Mouse (Mus musculus) MEL (cell line): ENCODE results near the gene Atp23. TPM values are rescaled to one million over a fixed set of nuclear protein-coding genes. Genes with fewer than 3 reads are reported as not detected.
A peak's percentile ranks its signal among the peaks of the same experiment; 100 is the strongest.

ENCODE experiments used
- DNase-seq: peaks from one replicate; pipeline ENCODE4 v3.0.0; 2011; ENCODE audit warnings: low read depth, low spot score
- H3K27ac ChIP-seq: 2 replicates; pipeline ENCODE4 v1.5.1; 2012; ENCODE audit warnings: low read depth, mild to moderate bottlenecking, control low read depth, low read length, moderate library complexity; ENCODE audit not compliant: control insufficient read depth
- H3K27me3 ChIP-seq, 2 experiments: fragments of 150-350 bp in 1 of 2; sonication (generic) in 1 of 2; 2 replicates each; pipeline ENCODE4 v1.6.1; 2012; ENCODE audit warnings: low read length in 2 of 2, mild to moderate bottlenecking in 2 of 2, improper control_type of control experiment in 1 of 2, moderate library complexity in 1 of 2; ENCODE audit not compliant: insufficient read depth in 2 of 2, control insufficient read depth in 1 of 2
- H3K36me3 ChIP-seq, 2 experiments: 2 replicates each; pipeline ENCODE4 v1.6.1; 2012 to 2014; ENCODE audit warnings: low read length in 2 of 2, improper control_type of control experiment in 1 of 2, inconsistent platforms in 1 of 2, mild to moderate bottlenecking in 1 of 2; ENCODE audit not compliant: insufficient read depth in 2 of 2, control insufficient read depth in 1 of 2
- H3K4me1 ChIP-seq, 2 experiments: fragments of 150-350 bp in 1 of 2; sonication (generic) in 1 of 2; 2 replicates each; pipeline ENCODE4 v1.6.1; 2012; ENCODE audit warnings: low read length in 2 of 2, improper control_type of control experiment in 1 of 2, mild to moderate bottlenecking in 1 of 2; ENCODE audit not compliant: insufficient read depth in 2 of 2, control insufficient read depth in 1 of 2
- H3K4me3 ChIP-seq, 2 experiments: fragments of 150-350 bp in 1 of 2; sonication (generic) in 1 of 2; 2 replicates each; pipeline ENCODE4 v1.5.1; 2012; ENCODE audit warnings: low read depth in 2 of 2, low read length in 2 of 2, mild to moderate bottlenecking in 2 of 2, moderate library complexity in 2 of 2, control low read depth in 1 of 2, improper control_type of control experiment in 1 of 2; ENCODE audit not compliant: control insufficient read depth in 1 of 2, insufficient read depth in 1 of 2
- H3K79me2 ChIP-seq: 2 replicates; pipeline ENCODE4 v1.6.1; 2012; ENCODE audit warnings: mild to moderate bottlenecking, low read length, moderate library complexity; ENCODE audit not compliant: control insufficient read depth, poor library complexity, insufficient read depth
- H3K9ac ChIP-seq: 2 replicates; pipeline ENCODE4 v1.6.1; 2012; ENCODE audit warnings: low read depth, mild to moderate bottlenecking, control low read depth, low read length, moderate library complexity; ENCODE audit not compliant: control insufficient read depth, poor library complexity, severe bottlenecking
- H3K9me3 ChIP-seq: fragments of 150-350 bp; sonication (generic); replicated peaks from 2 replicates; pipeline ENCODE4 v1.6.1; 2012; ENCODE audit warnings: mild to moderate bottlenecking, low read length, improper control_type of control experiment, moderate library complexity; ENCODE audit not compliant: insufficient read depth
- BHLHE40 ChIP-seq: IDR thresholded peaks from 2 replicates; pipeline ENCODE4 v1.6.1; 2012; ENCODE audit warnings: low read depth, mild to moderate bottlenecking, inconsistent platforms, low read length, improper control_type of control experiment, borderline replicate concordance
- CHD1 ChIP-seq: IDR thresholded peaks from 2 replicates; pipeline ENCODE4 v1.6.1; 2012; ENCODE audit warnings: low read depth, mild to moderate bottlenecking, inconsistent platforms, low read length, improper control_type of control experiment
- CHD2 ChIP-seq: IDR thresholded peaks from 2 replicates; pipeline ENCODE4 v1.6.1; 2011; ENCODE audit warnings: low read length, improper control_type of control experiment
- CTCF ChIP-seq, 3 experiments: IDR thresholded peaks in 2 of 3; conservative IDR thresholded peaks in 1 of 3; 2 replicates each; pipeline ENCODE4 v1.5.1; 2011 to 2012; ENCODE audit warnings: low read length in 3 of 3, low read depth in 2 of 3, mild to moderate bottlenecking in 2 of 3, improper control_type of control experiment in 1 of 3, inconsistent platforms in 1 of 3, mixed read lengths in 1 of 3, moderate library complexity in 1 of 3; ENCODE audit not compliant: control insufficient read depth in 1 of 3, insufficient read depth in 1 of 3, poor library complexity in 1 of 3, severe bottlenecking in 1 of 3
- E2F4 ChIP-seq: IDR thresholded peaks from 2 replicates; pipeline ENCODE4 v1.6.1; 2011; ENCODE audit warnings: low read depth, low read length, improper control_type of control experiment, borderline replicate concordance
- ELF1 ChIP-seq: IDR thresholded peaks from 2 replicates; pipeline ENCODE4 v1.6.1; 2014; ENCODE audit warnings: low read depth, mild to moderate bottlenecking, inconsistent platforms, low read length, improper control_type of control experiment, moderate library complexity
- EP300 ChIP-seq, 2 experiments: IDR thresholded peaks; 2 replicates each; pipeline ENCODE4 v1.6.1; 2011; ENCODE audit warnings: improper control_type of control experiment in 2 of 2, low read length in 2 of 2, low read depth in 1 of 2, mild to moderate bottlenecking in 1 of 2
- ETS1 ChIP-seq: IDR thresholded peaks from 2 replicates; pipeline ENCODE4 v1.6.1; 2012; ENCODE audit warnings: low read depth, mild to moderate bottlenecking, inconsistent platforms, low read length, improper control_type of control experiment, moderate library complexity
- GABPA ChIP-seq: IDR thresholded peaks from 2 replicates; pipeline ENCODE4 v1.6.1; 2012; ENCODE audit warnings: low read depth, mild to moderate bottlenecking, inconsistent platforms, low read length, improper control_type of control experiment, moderate library complexity
- GATA1 ChIP-seq: IDR thresholded peaks from 2 replicates; pipeline ENCODE4 v1.6.1; 2011; ENCODE audit warnings: low read depth, low read length, improper control_type of control experiment
- JUND ChIP-seq: IDR thresholded peaks from 2 replicates; pipeline ENCODE4 v1.6.1; 2011; ENCODE audit warnings: low read depth, mild to moderate bottlenecking, improper control_type of control experiment, low read length
- KAT2A ChIP-seq: conservative IDR thresholded peaks from 2 replicates; pipeline ENCODE4 v1.6.1; 2012; ENCODE audit warnings: low read depth, low read length, improper control_type of control experiment, inconsistent platforms
- MAFK ChIP-seq: IDR thresholded peaks from 2 replicates; pipeline ENCODE4 v1.6.1; 2011; ENCODE audit warnings: low read depth, mild to moderate bottlenecking, low read length, improper control_type of control experiment, borderline replicate concordance
- MAX ChIP-seq: IDR thresholded peaks from 2 replicates; pipeline ENCODE4 v1.6.1; 2011; ENCODE audit warnings: low read length, improper control_type of control experiment
- MAZ ChIP-seq: IDR thresholded peaks from 2 replicates; pipeline ENCODE4 v1.6.1; 2012; ENCODE audit warnings: low read depth, mild to moderate bottlenecking, inconsistent platforms, low read length, improper control_type of control experiment
- MYB ChIP-seq: IDR thresholded peaks from 2 replicates; pipeline ENCODE4 v1.6.1; 2011; ENCODE audit warnings: mild to moderate bottlenecking, low read depth, low read length, improper control_type of control experiment
- MYC ChIP-seq: IDR thresholded peaks from 2 replicates; pipeline ENCODE4 v1.6.1; 2011; ENCODE audit warnings: low read depth, mild to moderate bottlenecking, low read length, improper control_type of control experiment, moderate library complexity
- NRF1 ChIP-seq: IDR thresholded peaks from 2 replicates; pipeline ENCODE4 v1.6.1; 2014; ENCODE audit warnings: low read depth, mild to moderate bottlenecking, inconsistent platforms, low read length, improper control_type of control experiment, moderate library complexity; ENCODE audit not compliant: poor library complexity, insufficient read depth, severe bottlenecking
- POLR2A ChIP-seq, 2 experiments: IDR thresholded peaks; 2 replicates each; pipeline ENCODE4 v1.6.1; 2011 to 2012; ENCODE audit warnings: low read length in 2 of 2, mild to moderate bottlenecking in 2 of 2, control low read depth in 1 of 2, improper control_type of control experiment in 1 of 2, low read depth in 1 of 2, moderate library complexity in 1 of 2; ENCODE audit not compliant: control insufficient read depth in 1 of 2, insufficient read depth in 1 of 2, poor library complexity in 1 of 2
- POLR2AphosphoS2 ChIP-seq: IDR thresholded peaks from 2 replicates; pipeline ENCODE4 v1.6.1; 2011; ENCODE audit warnings: low read length, improper control_type of control experiment
- POLR2AphosphoS5 ChIP-seq: IDR thresholded peaks from 2 replicates; pipeline ENCODE4 v1.6.1; 2012; ENCODE audit warnings: low read depth, borderline replicate concordance, mild to moderate bottlenecking, inconsistent platforms, low read length, moderate library complexity, mixed read lengths
- RAD21 ChIP-seq: IDR thresholded peaks from 2 replicates; pipeline ENCODE4 v1.6.1; 2011; ENCODE audit warnings: mild to moderate bottlenecking, low read depth, low read length, improper control_type of control experiment
- RCOR1 ChIP-seq: IDR thresholded peaks from 2 replicates; pipeline ENCODE4 v1.6.1; 2012; ENCODE audit warnings: low read depth, mild to moderate bottlenecking, inconsistent platforms, low read length, improper control_type of control experiment
- SIN3A ChIP-seq: IDR thresholded peaks from 2 replicates; pipeline ENCODE4 v1.6.1; 2012; ENCODE audit warnings: low read length, improper control_type of control experiment, inconsistent platforms
- SMC3 ChIP-seq: IDR thresholded peaks from 2 replicates; pipeline ENCODE4 v1.6.1; 2011; ENCODE audit warnings: low read depth, low read length, improper control_type of control experiment
- TAL1 ChIP-seq: IDR thresholded peaks from 2 replicates; pipeline ENCODE4 v1.6.1; 2012; ENCODE audit warnings: mild to moderate bottlenecking, inconsistent platforms, low read length, moderate library complexity, mixed read lengths
- TBP ChIP-seq: IDR thresholded peaks from 2 replicates; pipeline ENCODE4 v1.8.0; 2011; ENCODE audit warnings: low read depth, low read length, improper control_type of control experiment
- TCF12 ChIP-seq: IDR thresholded peaks from 2 replicates; pipeline ENCODE4 v1.6.1; 2014; ENCODE audit warnings: low read depth, mild to moderate bottlenecking, inconsistent platforms, low read length, improper control_type of control experiment, moderate library complexity
- UBTF ChIP-seq: IDR thresholded peaks from 2 replicates; pipeline ENCODE4 v1.6.1; 2012; ENCODE audit warnings: low read depth, mild to moderate bottlenecking, inconsistent platforms, low read length, improper control_type of control experiment, moderate library complexity, borderline replicate concordance; ENCODE audit not compliant: insufficient read depth
- USF1 ChIP-seq: IDR thresholded peaks from 2 replicates; pipeline ENCODE4 v1.6.1; 2014; ENCODE audit warnings: low read depth, mild to moderate bottlenecking, inconsistent platforms, low read length, improper control_type of control experiment, moderate library complexity
- USF2 ChIP-seq, 2 experiments: IDR thresholded peaks; 2 replicates each; pipeline ENCODE4 v1.6.1; 2011 to 2012; ENCODE audit warnings: improper control_type of control experiment in 2 of 2, low read length in 2 of 2, borderline replicate concordance in 1 of 2, inconsistent platforms in 1 of 2, low read depth in 1 of 2, mild to moderate bottlenecking in 1 of 2; ENCODE audit not compliant: insufficient read depth in 1 of 2
- ZC3H11A ChIP-seq: IDR thresholded peaks from 2 replicates; pipeline ENCODE4 v1.6.1; 2012; ENCODE audit warnings: low read depth, mild to moderate bottlenecking, inconsistent platforms, low read length, improper control_type of control experiment
- ZKSCAN1 ChIP-seq: IDR thresholded peaks from 2 replicates; pipeline ENCODE4 v1.6.1; 2012; ENCODE audit warnings: low read depth, mild to moderate bottlenecking, inconsistent platforms, low read length, improper control_type of control experiment, moderate library complexity
- ZMIZ1 ChIP-seq: IDR thresholded peaks from 2 replicates; pipeline ENCODE4 v1.6.1; 2012; ENCODE audit warnings: low read depth, mild to moderate bottlenecking, inconsistent platforms, low read length, improper control_type of control experiment, moderate library complexity
- ZNF384 ChIP-seq: IDR thresholded peaks from 2 replicates; pipeline ENCODE4 v1.6.1; 2012; ENCODE audit warnings: low read depth, mild to moderate bottlenecking, inconsistent platforms, low read length, improper control_type of control experiment
- polyA plus RNA-seq, 2 experiments: library from polyadenylated mRNA; stranded (reverse) in 1 of 2; unstranded in 1 of 2; fragments of >175 nt in 1 of 2; fragments of >200 nt in 1 of 2; gene quantifications; 2 replicates each; pipeline versions ENCODE4 v1.2.1 to v1.2.4; 2012; ENCODE audit warnings: low replicate concordance in 2 of 2, low read depth in 1 of 2; ENCODE audit not compliant: insufficient read length in 2 of 2, insufficient read depth in 1 of 2, missing spikeins in 1 of 2
- total RNA-seq: library from RNA; depleted of rRNA; stranded (reverse); fragments of 300-350 nt; gene quantifications from 2 replicates; pipeline ENCODE4 v1.2.3, GENCODE M21; 2012

The Atp23 gene
- total and polyA plus RNA-seq, 3 experiments = 23.0 to 26.1 TPM; not detected in 1

DNA sequence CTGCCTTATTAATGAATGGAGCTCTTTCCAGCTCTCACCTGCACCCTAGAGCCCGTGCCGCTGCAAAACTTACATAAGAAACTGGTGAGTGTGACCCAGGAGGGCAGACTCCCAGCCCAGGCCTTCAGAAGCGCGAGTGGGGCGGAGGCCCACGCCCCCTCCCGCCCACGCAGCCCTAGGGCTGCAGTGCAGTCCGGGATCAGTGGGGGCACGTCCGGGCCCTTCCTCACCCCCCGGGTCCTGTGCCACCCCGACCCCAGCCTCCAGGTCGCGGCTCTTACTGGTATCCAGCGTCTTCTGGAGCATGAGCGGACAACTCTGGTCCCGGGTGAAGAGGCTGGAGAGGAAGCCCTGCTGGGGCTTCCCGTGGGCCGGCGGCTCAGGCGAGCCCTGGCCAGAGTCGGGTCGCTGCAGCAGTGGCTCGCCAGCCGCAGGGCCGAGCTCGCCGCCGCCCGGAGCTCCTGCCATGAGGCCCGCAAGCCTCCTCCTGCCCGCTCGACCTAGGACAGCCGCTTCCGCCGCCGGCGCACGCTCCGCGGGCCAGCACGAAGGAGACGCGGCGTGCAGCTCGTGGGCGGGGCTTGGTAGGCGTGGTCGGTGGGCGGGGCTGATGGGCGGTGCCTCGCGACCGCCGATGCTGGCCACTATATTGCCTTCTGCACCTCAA lies at the start of gene Atp23 (continued):
- TF ChIP-seq CHD1 (no peak), GABPA (no peak), KAT2A (no peak; the same call in 1 of the 2 replicates), MYC (peak; percentile 56; the same call in 1 of the 2 replicates)

DNA sequence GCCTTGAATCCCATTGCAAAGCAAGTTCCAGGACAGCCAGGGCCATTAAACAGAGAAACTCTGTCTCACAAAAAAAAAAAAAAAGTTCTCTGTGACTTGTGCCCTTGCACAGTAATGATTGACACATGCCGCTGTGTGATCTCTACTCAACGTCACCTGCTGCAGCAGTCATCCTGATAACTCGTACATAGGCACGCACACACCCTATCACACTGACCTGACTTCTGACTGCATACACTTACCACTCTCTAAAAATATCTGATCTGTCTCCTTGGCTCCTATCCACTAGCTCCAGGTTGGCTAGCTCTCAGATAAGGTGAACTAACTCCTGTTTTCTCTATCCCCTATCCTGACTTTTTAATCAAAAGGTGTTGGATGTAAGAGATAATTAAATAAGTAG lies 49.4 kb upstream of the Atp23 start:
- no peaks in the 10 kb centered on the region for H3K79me2 ChIP-seq
- no peaks in the 10 kb centered on the region for H3K9me3 ChIP-seq
- no peaks in the 10 kb centered on the region for H3K27me3 ChIP-seq
- H3K9ac ChIP-seq = no peak overlapping the region
- H3K4me1 ChIP-seq = peaks cover 10 to 14% of the 10 kb centered on the region in 2 experiments
- no peak overlapping the region for H3K4me3 ChIP-seq
- no peak overlapping the region for H3K27ac ChIP-seq
- DNase-seq = peak; percentile 63
- peaks cover 0 to 9% of the 10 kb centered on the region in 2 experiments; a peak in 1 of 4 replicates for H3K36me3 ChIP-seq
- TF ChIP-seq MAX (no peak), CHD1 (no peak), ELF1 (no peak), ZNF384 (peak; percentile 91), SIN3A (no peak), POLR2A (IDR thresholded peaks at IDR 0.05; ENCODE audit: control insufficient read depth in 1 of 2, insufficient read depth in 1 of 2, low read depth in 1 of 2, low read length in 2 of 2, poor library complexity in 1 of 2) (no peak), TAL1 (no peak), BHLHE40 (peak; percentile 65; the same call in 1 of the 2 replicates), MYB (no peak), GATA1 (peak; percentile 75), E2F4 (no peak), JUND (no peak), ZC3H11A (no peak), EP300 (IDR thresholded peaks at IDR 0.05; ENCODE audit: low read depth in 1 of 2, low read length in 2 of 2) (peak; percentile 26 to 49; a peak in 2 of 4 replicates), USF2 (IDR thresholded peaks at IDR 0.05; ENCODE audit: borderline replicate concordance in 1 of 2, insufficient read depth in 1 of 2, low read depth in 1 of 2, low read length in 2 of 2) (no peak), RCOR1 (no peak), ETS1 (peak; percentile 71), POLR2AphosphoS5 (no peak), CTCF (IDR thresholded peaks at IDR 0.05 in 2 of 3, conservative IDR thresholded peaks at IDR 0.05 in 1 of 3; ENCODE audit: control insufficient read depth in 1 of 3, insufficient read depth in 1 of 3, low read depth in 2 of 3, low read length in 3 of 3, poor library complexity in 1 of 3, severe bottlenecking in 1 of 3) (no peak), MAZ (no peak), POLR2AphosphoS2 (no peak), GABPA (no peak), SMC3 (no peak), ZKSCAN1 (no peak), TBP (no peak), TCF12 (peak; percentile 56; the same call in 1 of the 2 replicates), ZMIZ1 (no peak), UBTF (no peak), MAFK (no peak), USF1 (no peak), CHD2 (no peak), NRF1 (no peak), RAD21 (no peak)
